Mouse (Mus musculus): ENCODE results near the gene Lrch4.

DNA sequence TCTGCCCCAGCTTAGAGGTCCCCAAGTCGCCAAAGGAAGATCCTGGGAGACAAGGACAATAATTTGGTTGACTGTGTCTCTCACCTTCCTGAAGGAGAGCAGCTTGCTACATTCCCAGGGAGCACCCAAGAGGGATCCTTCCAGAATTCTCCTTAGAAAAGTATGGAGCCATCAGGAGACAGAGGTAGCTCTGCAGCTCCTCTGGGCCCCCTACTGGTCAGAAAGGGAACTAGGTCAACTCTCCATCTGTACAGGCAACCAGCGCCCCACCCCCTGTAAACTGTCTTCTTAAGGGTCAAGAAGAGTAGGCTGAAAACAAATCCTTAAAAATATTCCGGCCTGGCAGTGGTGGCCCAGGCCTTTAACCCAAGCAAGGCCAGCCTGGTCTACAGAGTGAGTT, 23.6 kb downstream of the Lrch4 start:
- TF ChIP-seq CTCF (IDR thresholded peaks at IDR 0.05; ENCODE audit: borderline replicate concordance, extremely low read depth, insufficient read depth, insufficient read length): peak; percentile 85
- no peak for TF ChIP-seq POLR2A (IDR thresholded peaks at IDR 0.05; ENCODE audit: borderline replicate concordance, extremely low read depth, insufficient read depth, insufficient read length, poor library complexity, severe bottlenecking)

Data from brain, embryonic 14.5 days (tissue).